Mouse (Mus musculus) left cerebral cortex, postnatal 36 days (tissue): Measurements from ENCODE around the gene Aldh16a1. TPM values are rescaled to one million over a fixed set of nuclear protein-coding genes. Genes with fewer than 3 reads are reported as not detected.

Experiments
- DNase-seq, 2 experiments: peaks; one replicate each; pipeline ENCODE4 v3.0.0; 2021 to 2022; ENCODE audit warnings: low spot score in 2 of 2, mixed read lengths in 1 of 2
- intact Hi-C: fragments of 180-260 bp; cut with DNase I; formaldehyde crosslinking; loops from one replicate; pipeline ENCODE4 v1.15.1; 2025
- total RNA-seq, 2 experiments: library from RNA; stranded (reverse); gene quantifications; 2 replicates each; pipeline ENCODE4 v1.2.3; 2021

Gene Aldh16a1
- 10 to 100 TPM; 12.2 to 21.5 TPM for total RNA-seq

DNA sequence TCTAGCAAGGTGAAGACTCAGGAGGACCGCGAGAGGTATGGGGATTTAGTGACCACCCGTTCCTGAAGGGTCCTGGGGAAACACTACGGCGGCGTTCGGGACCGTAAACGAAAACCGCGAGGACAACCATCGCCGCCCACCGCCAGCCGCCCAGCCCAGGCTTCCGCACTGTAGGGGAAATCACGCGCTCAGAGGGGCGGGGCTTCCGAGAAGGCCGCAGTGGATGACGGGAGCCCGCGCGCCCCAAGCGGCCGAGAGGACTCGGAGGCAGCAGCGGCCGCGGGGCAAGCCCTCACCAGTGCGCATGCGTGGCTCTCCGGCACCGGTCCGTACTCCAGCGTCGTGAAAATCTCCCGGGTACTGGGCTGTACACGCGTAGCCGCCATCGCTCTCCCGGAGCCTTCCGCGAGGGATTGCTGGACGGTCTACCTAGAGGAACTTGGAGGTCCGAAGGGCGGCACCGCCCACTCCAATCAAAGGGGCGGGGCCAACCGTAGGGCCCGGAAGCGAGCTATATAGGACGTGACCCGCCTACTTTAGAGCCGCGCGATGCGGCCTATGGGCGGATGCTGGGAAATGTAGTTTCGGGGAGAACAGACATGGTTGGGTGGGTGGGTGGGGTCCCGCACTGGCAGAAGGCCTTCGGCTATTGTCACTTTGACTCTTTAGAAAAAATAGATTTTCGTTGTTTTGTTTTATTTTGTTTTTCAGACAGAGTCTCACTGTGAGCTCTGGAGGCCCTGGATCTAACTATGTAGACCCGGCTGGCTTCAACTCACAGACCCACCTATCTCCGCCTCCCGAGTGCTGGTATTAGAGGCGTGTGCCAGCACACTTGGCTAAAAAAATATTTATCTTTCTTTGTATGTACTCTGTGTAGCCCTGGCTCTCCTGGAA lies at the start of gene Aldh16a1, which contains the start of gene Pih1d1:
TSS of gene Aldh16a1 (minus strand) at position 489 of the 897 bp plus-strand sequence.
TSS of gene Pih1d1 (plus strand) at position 208 of the 897 bp plus-strand sequence.
- intact Hi-C loops: loop anchor here (1.0 kb wide), 1 partner anchor 26 kb away; the partner anchor contains the start of gene Rpl13a
- DNase-seq: peak; percentile 97 to 98

DNA sequence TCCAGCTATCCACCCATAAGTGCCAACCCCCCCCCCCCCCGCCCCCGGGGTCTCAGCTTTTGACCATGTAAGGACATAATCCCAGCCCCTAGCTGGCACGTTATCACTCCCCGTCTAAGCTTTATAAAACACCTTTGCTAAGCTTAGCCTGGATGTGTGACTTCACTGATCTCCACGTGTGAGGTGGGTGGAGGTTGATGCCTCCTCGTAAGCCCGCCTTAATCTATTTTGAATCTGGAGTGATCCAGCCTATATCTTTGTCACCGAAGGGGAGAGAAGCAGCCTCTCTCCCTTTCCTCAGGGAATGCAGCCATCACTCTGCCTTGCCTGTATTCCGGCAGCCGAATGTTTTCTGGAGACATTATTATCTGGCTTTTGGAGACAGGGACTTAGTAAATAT lies 48.3 kb upstream of the Aldh16a1 start:
- intact Hi-C loops: no loop called here
- DNase-seq: no peak

GRCm38 (mm10) chr7:45198961-45199360 lies 44.6 kb upstream of the Aldh16a1 start:
- DNase-seq: peak; percentile 64 to 75
- intact Hi-C loops: no loop called here

- intact Hi-C loops: no loop called here
- DNase-seq: peak; percentile 69 to 75
These were observed 44.1 kb upstream of the Aldh16a1 start for GRCm38 (mm10) chr7:45198435-45198834.

DNA sequence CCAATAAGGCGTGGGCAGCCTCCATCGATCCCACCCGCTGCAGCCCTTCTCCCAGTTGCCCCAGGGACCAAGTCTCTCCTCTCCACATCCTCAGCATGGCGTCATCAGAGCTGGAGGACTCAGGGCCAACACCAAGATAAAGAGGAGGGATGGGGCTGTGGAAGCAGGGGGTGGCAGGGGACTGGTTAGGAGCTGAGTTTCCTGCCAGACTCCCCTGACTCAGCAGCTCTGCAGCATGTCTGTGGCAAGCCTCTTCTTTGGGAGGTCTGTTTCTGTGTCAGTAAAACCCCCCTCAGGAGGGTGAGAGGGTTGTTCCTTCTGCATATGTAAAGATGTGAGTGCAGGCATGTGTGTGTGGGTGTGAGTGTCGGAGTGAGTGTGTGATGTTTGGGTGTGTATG lies 42.6 kb upstream of the Aldh16a1 start:
- no peak for DNase-seq
- intact Hi-C loops: loop anchor here (2.0 kb wide), 1 partner anchor 34 kb away; the partner anchor contains the start of gene Slc17a7

DNA sequence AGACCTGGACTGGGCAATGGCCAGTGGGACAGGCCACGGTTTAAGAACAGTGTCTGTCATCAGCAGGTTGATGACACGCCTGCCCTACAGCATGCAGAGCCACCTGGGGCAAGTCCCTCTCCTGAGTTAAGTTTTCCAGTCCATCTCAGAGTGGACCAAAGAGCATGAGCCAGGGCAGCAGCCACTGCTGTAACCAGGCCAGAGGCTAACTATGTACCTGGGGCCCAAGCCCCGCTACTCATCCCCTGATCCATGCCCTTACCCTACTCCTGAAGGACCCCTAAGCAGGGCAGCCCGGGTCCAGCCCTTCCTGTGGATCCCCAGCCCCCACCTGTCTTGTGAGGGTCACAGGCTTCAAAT lies 41.8 kb upstream of the Aldh16a1 start:
- intact Hi-C loops: loop anchor here (2.0 kb wide), 1 partner anchor 33 kb away; the partner anchor contains the start of gene Slc17a7
- DNase-seq: no peak

DNA sequence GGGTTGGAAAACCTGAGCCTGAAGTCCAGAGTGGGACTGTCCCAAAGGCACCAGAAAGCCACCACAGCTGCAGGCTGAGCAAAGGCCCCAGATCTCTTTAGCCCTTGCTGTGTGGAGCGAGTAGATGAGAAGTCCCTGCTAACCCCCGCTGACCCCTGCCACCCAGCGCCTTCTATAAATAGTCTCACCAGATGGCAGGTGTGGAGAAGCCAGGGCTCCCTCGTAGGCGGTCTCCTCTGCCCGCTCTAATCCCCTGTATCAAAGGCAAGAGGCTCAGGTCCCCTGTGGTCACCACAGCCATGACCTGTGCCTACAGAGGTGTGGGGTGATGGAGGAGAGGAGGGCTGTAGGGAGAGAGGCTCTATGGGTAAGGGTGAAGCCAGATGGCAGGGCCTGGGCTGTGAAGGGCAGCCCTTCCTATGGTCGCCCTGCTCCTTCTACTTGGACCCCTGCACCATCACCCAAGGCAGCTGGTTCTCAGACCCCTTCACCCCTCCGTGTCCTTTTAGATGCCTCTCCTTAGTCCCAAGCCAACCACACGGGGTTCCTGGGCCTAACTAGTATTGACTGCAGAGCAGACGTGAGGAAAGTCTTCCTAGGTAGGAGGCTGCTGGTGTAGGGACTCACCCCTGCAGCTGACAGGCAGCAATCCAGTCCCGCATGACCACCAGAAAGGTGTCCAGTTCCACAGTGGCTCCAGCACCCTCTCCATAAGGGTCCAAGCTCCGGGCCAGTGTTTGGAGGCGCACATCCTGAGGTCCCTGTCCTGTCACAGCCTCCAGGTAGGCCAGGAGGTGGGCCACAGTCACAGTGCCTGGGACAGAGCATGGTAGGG lies 41.2 kb upstream of the Aldh16a1 start:
- no peak for DNase-seq
- intact Hi-C loops: loop anchor here (2.0 kb wide), 1 partner anchor 33 kb away; the partner anchor contains the start of gene Slc17a7

GRCm38 (mm10) chr7:45193871-45194785 lies 39.7 kb upstream of the Aldh16a1 start:
- DNase-seq: no peak
- intact Hi-C loops: no loop called here

DNA sequence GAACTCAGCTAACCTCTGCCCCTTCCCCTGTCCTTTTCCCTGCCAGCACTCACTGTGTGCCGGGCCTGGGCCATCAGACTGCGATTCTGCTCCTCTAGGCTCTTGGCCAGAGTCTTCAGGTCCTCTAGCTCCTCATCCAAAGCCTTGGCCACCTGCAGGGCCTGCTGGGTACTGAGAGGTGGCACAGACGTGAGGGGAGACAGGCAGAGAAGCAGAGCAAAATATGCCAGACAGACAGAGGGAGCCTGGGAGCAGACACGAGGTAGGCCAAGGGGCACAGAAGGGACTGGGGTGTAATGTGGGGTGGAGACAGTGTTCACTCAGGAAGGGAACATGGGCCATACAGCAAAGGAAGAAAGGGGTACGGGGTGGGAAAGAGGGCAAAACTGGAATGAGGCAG lies 39.0 kb upstream of the Aldh16a1 start:
- no peak for DNase-seq
- intact Hi-C loops: no loop called here

DNA sequence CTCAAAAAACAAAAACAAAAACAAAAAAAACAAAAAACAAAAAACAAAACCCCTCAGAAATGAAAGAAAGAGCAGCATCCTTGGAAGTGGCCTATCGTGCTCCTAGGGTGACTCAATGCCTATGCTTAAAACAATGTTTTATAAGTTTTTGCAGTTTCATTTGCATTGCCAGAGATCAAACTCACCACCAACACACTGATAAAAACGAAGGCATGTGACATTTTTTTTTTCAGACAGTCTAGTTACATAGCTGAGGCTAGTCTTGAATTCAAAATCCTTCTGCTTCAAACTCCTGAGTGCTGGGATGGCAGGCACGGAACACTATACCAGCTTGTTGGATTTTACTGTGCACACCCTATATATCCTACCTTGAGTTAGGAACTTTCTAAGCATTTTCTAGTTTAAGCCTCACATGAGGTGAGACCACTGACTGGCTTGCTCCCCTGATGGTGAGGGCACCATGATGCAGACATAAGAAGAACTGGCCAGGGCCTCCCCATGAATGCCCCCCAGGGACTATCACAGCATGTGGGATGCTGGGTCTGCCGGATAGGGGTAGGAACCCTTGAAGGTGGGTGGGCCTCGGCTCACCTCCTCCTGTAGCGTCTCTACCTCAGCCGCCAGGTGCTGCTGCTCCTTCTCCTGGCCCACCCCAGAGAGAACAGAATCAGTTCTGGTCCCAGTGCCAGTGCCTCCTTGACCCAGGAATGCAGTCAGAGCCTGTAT lies 38.4 kb upstream of the Aldh16a1 start:
- intact Hi-C loops: no loop called here
- DNase-seq: no peak

GRCm38 (mm10) chr7:45191803-45192363 lies 37.5 kb upstream of the Aldh16a1 start:
- intact Hi-C loops: loop anchor here (2.0 kb wide), 1 partner anchor 41 kb away; no protein-coding TSS in a partner anchor
- DNase-seq: no peak

GRCm38 (mm10) chr7:45191161-45191560 lies 36.8 kb upstream of the Aldh16a1 start:
- intact Hi-C loops: loop anchor here (2.0 kb wide), 1 partner anchor 42 kb away; no protein-coding TSS in a partner anchor
- no peak for DNase-seq

GRCm38 (mm10) chr7:45190186-45190585 lies 35.8 kb upstream of the Aldh16a1 start:
- intact Hi-C loops: loop anchor here (2.0 kb wide), 1 partner anchor 43 kb away; no protein-coding TSS in a partner anchor
- no peak for DNase-seq

- peak; percentile 73 to 80 for DNase-seq
- intact Hi-C loops: no loop called here
These were observed 35.2 kb upstream of the Aldh16a1 start for GRCm38 (mm10) chr7:45189600-45189999.

DNA sequence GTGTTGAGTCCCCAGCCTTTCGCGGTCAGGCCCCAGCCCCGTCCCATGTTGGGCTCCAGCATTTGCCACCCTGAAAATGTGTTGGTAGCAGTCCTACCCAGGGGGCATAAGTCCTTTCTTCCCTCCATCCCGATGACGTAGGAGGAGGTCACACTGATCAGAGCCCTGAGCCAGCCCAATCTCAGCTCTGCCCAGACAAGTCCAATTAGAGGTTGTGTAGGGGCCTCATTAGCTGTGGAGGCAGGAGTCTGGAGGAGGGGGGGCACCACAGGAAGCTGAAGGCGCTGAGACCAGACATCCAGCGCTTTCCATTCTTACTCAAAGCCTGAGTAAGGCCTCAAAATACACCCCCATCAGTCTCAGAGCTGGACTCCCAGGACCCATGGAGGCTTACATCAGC lies 31.5 kb upstream of the Aldh16a1 start:
- intact Hi-C loops: no loop called here
- no peak for DNase-seq

DNA sequence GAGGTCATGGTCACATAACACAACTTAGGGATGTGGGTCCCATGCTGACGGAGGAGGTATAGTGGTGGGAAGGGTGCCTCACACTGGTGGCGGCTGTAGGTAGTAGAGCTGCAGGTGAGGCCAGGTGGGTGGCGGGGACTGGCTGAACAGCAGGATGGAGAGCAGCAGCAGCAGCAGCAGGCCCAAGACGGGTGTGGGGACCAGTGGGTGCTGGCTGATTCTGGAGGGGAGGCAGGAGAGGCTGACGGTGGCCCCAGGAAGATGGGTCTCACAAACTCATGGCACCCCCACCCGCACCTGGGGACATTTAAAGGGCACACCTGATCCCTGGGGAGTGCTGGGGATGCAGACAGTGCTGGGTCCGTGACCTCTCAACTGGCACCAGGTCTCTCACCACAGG lies 29.3 kb upstream of the Aldh16a1 start:
- intact Hi-C loops: no loop called here
- no peak for DNase-seq

DNA sequence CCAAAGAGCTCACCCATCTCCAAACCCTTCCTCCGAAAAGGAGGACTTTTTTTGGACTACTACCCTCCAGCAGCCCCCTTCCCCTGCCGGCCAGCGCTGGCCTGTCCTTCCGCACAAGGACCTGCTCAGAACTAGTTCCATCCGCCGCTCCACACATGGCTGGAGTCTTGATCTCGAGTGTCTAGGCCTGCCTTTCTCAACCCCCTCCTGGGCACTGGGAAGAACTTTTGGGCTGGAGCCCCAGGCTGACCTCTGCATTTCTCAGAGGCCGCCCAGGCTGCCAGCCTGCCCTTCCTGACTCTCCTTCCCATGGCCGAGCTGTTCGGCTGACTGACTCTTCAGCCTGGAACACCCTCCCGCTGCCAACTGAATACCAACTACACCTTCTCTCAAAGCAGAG lies 28.2 kb upstream of the Aldh16a1 start:
- no peak for DNase-seq
- intact Hi-C loops: no loop called here

GRCm38 (mm10) chr7:45182199-45182601 lies 27.8 kb upstream of the Aldh16a1 start:
- intact Hi-C loops: no loop called here

More at GRCm38 (mm10) chr7:45182199-45182601, 27.8 kb upstream of the Aldh16a1 start:
- peak; percentile 84 to 85 for DNase-seq
